Mouse (Mus musculus) heart, adult 8-10 months (tissue): Measurements from ENCODE around the gene Asphd2. TPM values are rescaled to one million over a fixed set of nuclear protein-coding genes. Genes with fewer than 3 reads are reported as not detected.
A peak's percentile ranks its signal among the peaks of the same experiment; 100 is the strongest.

Experiments
- DNase-seq: peaks from one replicate; pipeline ENCODE4 v3.0.0; 2022; ENCODE audit warnings: low spot score
- total RNA-seq, 4 experiments: library from RNA; stranded (reverse); gene quantifications; 2 replicates each; pipeline ENCODE4 v1.2.4; 2022

Gene Asphd2
- total RNA-seq, 4 experiments from 2014 or later = 0.41 to 0.52 (median 0.47) TPM

- DNase-seq = no peak
Observed at GRCm38 (mm10) chr5:112355910-112356309, 38.8 kb downstream of the Asphd2 start, which contains the start of gene Gm6583. TSS of gene Gm6583 (minus strand) at chr5:112356033.

GRCm38 (mm10) chr5:112355493-112355892, 39.2 kb downstream of the Asphd2 start:
- DNase-seq = peak; percentile 31

GRCm38 (mm10) chr5:112349169-112349568, 45.5 kb downstream of the Asphd2 start:
- DNase-seq = no peak

GRCm38 (mm10) chr5:112346211-112346965, 48.3 kb downstream of the Asphd2 start:
- DNase-seq = no peak

- no peak for DNase-seq
Observed at GRCm38 (mm10) chr5:112344092-112344960, 50.3 kb downstream of the Asphd2 start.

GRCm38 (mm10) chr5:112343205-112343595, 51.5 kb downstream of the Asphd2 start:
- peak; percentile 25 for DNase-seq

GRCm38 (mm10) chr5:112342463-112343204, 52.0 kb downstream of the Asphd2 start, which contains the start of the genes Srrd and Hps4:
TSS of gene Srrd (minus strand) at chr5:112343040.
TSS of gene Hps4 (plus strand) at chr5:112343083.
- DNase-seq = peak; percentile 80

GRCm38 (mm10) chr5:112339215-112339614, 55.5 kb downstream of the Asphd2 start:
- no peak for DNase-seq

GRCm38 (mm10) chr5:112337004-112337403, 57.7 kb downstream of the Asphd2 start:
- DNase-seq = no peak

- peak; percentile 44 for DNase-seq
Observed at GRCm38 (mm10) chr5:112335473-112335872, 59.2 kb downstream of the Asphd2 start.

Other genes starting within 250 kb of the Asphd2 start
- gene Cryba4, start 142.3 kb downstream of the Asphd2 start, total RNA-seq = 10 to 100 TPM in 1 of 4 experiments, 1 to 10 TPM in 3; 7.6 to 10.4 (median 8.5) TPM
- 1 to 10 TPM; 2.0 to 3.4 (median 2.7) TPM for gene Crybb1, start 139.1 kb downstream of the Asphd2 start, total RNA-seq
- 10 to 100 TPM; 32.2 to 47.1 (median 37.1) TPM for gene Tpst2, start 118.2 kb downstream of the Asphd2 start, total RNA-seq
- gene Tfip11, start 68.5 kb downstream of the Asphd2 start, total RNA-seq = 10 to 100 TPM; 17.0 to 19.1 (median 18.4) TPM
- gene Srrd, start 51.8 kb downstream of the Asphd2 start, total RNA-seq = 1 to 10 TPM; 7.8 to 9.4 (median 8.3) TPM
- gene Hps4, start 51.8 kb downstream of the Asphd2 start, total RNA-seq = 10 to 100 TPM in 2 of 4 experiments, 1 to 10 TPM in 2; 8.5 to 12.6 (median 10.2) TPM
- gene Gm6583, start 38.8 kb downstream of the Asphd2 start, total RNA-seq = not detected
- gene Gm6588, start 54.6 kb upstream of the Asphd2 start, total RNA-seq = not detected
- under 1 TPM; 0.08 to 0.22 (median 0.17) TPM for gene Sez6l, start 182.3 kb upstream of the Asphd2 start, total RNA-seq